In genomic region chr16:11623032-11623431, GRCm38 (mm10) we compare ENCODE assay signal across 23 mouse cellular contexts.
DNase-seq lines count a peak whose midpoint lies in the region; ATAC-seq and TF ChIP-seq lines count a peak whose summit lies in the region.
"Had no signal": no experiment of that assay in that cellular context is flagged by ENCODE, and none has a peak within 500 bp of the region (broad histone marks: within the 10 kb centered on the region; RNA-seq: fewer than 3 reads in every experiment).

No protein-coding gene starts in this region.

- no peak overlapping the region for H3K9ac ChIP-seq in kidney, embryonic 16.5 days (replicated peaks; ENCODE audit: low read length)
- no peak overlapping the region for H3K9ac ChIP-seq in MEL (ENCODE audit: control insufficient read depth, low read depth, low read length, poor library complexity, severe bottlenecking)
- no peak overlapping the region for H3K9ac ChIP-seq in liver, embryonic 12.5 days
- no peak overlapping the region for H3K9ac ChIP-seq in intestine, embryonic 16.5 days (ENCODE audit: low read depth, low read length)
- H3K9ac ChIP-seq: heart, embryonic 13.5 days; lung, embryonic 15.5 days; midbrain, embryonic 15.5 days; neural tube, embryonic 13.5 days had no signal

- H3K79me2 ChIP-seq in MEL (ENCODE audit: control insufficient read depth, insufficient read depth, low read length, poor library complexity) = no peaks in the 10 kb centered on the region

- TF ChIP-seq CTCF in MEL (IDR thresholded peaks at IDR 0.05 in 2 of 3, conservative IDR thresholded peaks at IDR 0.05 in 1 of 3; ENCODE audit: control insufficient read depth in 1 of 3, insufficient read depth in 1 of 3, low read depth in 2 of 3, low read length in 3 of 3, poor library complexity in 1 of 3, severe bottlenecking in 1 of 3) = no peak

- H3K27me3 ChIP-seq in kidney, embryonic 16.5 days (ENCODE audit: insufficient read depth, low read length) = no peaks in the 10 kb centered on the region
- H3K27me3 ChIP-seq in MEL (ENCODE audit: control insufficient read depth in 1 of 2, insufficient read depth in 2 of 2, low read length in 2 of 2) = no peaks in the 10 kb centered on the region
- no peaks in the 10 kb centered on the region for H3K27me3 ChIP-seq in liver, embryonic 12.5 days (replicated peaks)
- no peaks in the 10 kb centered on the region for H3K27me3 ChIP-seq in embryonic facial prominence, embryonic 10.5 days (replicated peaks; ENCODE audit: low read depth, poor library complexity, severe bottlenecking)
- no peaks in the 10 kb centered on the region for H3K27me3 ChIP-seq in intestine, embryonic 16.5 days (replicated peaks; ENCODE audit: control insufficient read depth, insufficient read depth, low read length)
- H3K27me3 ChIP-seq: heart, embryonic 13.5 days; lung, embryonic 15.5 days; midbrain, embryonic 15.5 days; neural tube, embryonic 13.5 days; Patski had no signal

- no peak for DNase-seq in kidney, postnatal 25 days
- peak; percentile 25 for DNase-seq in MEL (ENCODE audit: low read depth, low spot score)
- DNase-seq in embryonic facial prominence, embryonic 10.5 days (ENCODE audit: low spot score) = no peak
- DNase-seq: cerebellum, adult 11 months; cerebellum, adult 9-11 months; gastrocnemius, postnatal 14 days; heart, postnatal 14 days; layer of hippocampus, adult 9-11 months; thymus, adult 2 months had no signal

- no peak overlapping the region for H3K4me2 ChIP-seq in kidney, embryonic 16.5 days (replicated peaks; ENCODE audit: low read depth, low read length)
- H3K4me2 ChIP-seq in liver, embryonic 12.5 days = no peak overlapping the region
- no peak overlapping the region for H3K4me2 ChIP-seq in intestine, embryonic 16.5 days (ENCODE audit: low read depth, low read length)
- H3K4me2 ChIP-seq: heart, embryonic 13.5 days; lung, embryonic 15.5 days; midbrain, embryonic 15.5 days; neural tube, embryonic 13.5 days had no signal

- H3K36me3 ChIP-seq in kidney, embryonic 16.5 days (ENCODE audit: insufficient read depth, low read length) = no peaks in the 10 kb centered on the region
- no peaks in the 10 kb centered on the region for H3K36me3 ChIP-seq in MEL (ENCODE audit: control insufficient read depth in 1 of 2, insufficient read depth in 2 of 2, low read length in 2 of 2)
- H3K36me3 ChIP-seq in liver, embryonic 12.5 days = no peaks in the 10 kb centered on the region
- no peaks in the 10 kb centered on the region for H3K36me3 ChIP-seq in embryonic facial prominence, embryonic 10.5 days (replicated peaks)
- H3K36me3 ChIP-seq in intestine, embryonic 16.5 days (ENCODE audit: control insufficient read depth, insufficient read depth, low read length) = no peaks in the 10 kb centered on the region
- H3K36me3 ChIP-seq: forebrain, embryonic 10.5 days; heart, embryonic 13.5 days; lung, embryonic 15.5 days; midbrain, embryonic 15.5 days; neural tube, embryonic 13.5 days had no signal

- ATAC-seq in kidney, embryonic 16.5 days (ENCODE audit: low FRiP score, low TSS enrichment) = no peak
- ATAC-seq in liver, embryonic 12.5 days = peak; percentile 87
- peak; percentile 55 for ATAC-seq in megakaryocyte progenitor cell, adult 5-6 weeks (replicated peaks; ENCODE audit: poor library complexity)
- ATAC-seq in intestine, embryonic 16.5 days = no peak
- ATAC-seq: forebrain, embryonic 16.5 days; hindbrain, postnatal 0 days; intestine, postnatal 0 days; midbrain, embryonic 15.5 days; Patski had no signal

- TF ChIP-seq POLR2A in MEL (IDR thresholded peaks at IDR 0.05; ENCODE audit: control insufficient read depth in 1 of 2, insufficient read depth in 1 of 2, low read depth in 1 of 2, low read length in 2 of 2, poor library complexity in 1 of 2) = no peak

- peaks cover 10% of the 10 kb centered on the region; the same call in 1 of the 2 replicates for H3K4me1 ChIP-seq in kidney, embryonic 16.5 days (ENCODE audit: insufficient read depth, low read length)
- H3K4me1 ChIP-seq in MEL (ENCODE audit: control insufficient read depth in 1 of 2, insufficient read depth in 2 of 2, low read length in 2 of 2) = no peaks in the 10 kb centered on the region
- peaks cover 46% of the 10 kb centered on the region for H3K4me1 ChIP-seq in liver, embryonic 12.5 days
- no peaks in the 10 kb centered on the region for H3K4me1 ChIP-seq in embryonic facial prominence, embryonic 10.5 days
- no peaks in the 10 kb centered on the region for H3K4me1 ChIP-seq in intestine, embryonic 16.5 days (ENCODE audit: control insufficient read depth, insufficient read depth, low read length)
- H3K4me1 ChIP-seq: heart, embryonic 13.5 days; midbrain, embryonic 15.5 days had no signal

- TF ChIP-seq RAD21 in MEL (IDR thresholded peaks at IDR 0.05; ENCODE audit: low read depth, low read length) = no peak

- no peak overlapping the region for H3K4me3 ChIP-seq in kidney, embryonic 16.5 days (ENCODE audit: low read length)
- H3K4me3 ChIP-seq in MEL (ENCODE audit: control insufficient read depth in 1 of 2, insufficient read depth in 1 of 2, low read depth in 2 of 2, low read length in 2 of 2) = no peak overlapping the region
- no peak overlapping the region for H3K4me3 ChIP-seq in liver, embryonic 12.5 days
- H3K4me3 ChIP-seq in embryonic facial prominence, embryonic 10.5 days = no peak overlapping the region
- H3K4me3 ChIP-seq in intestine, embryonic 16.5 days (ENCODE audit: low read length) = no peak overlapping the region
- H3K4me3 ChIP-seq: forebrain, embryonic 10.5 days; heart, embryonic 13.5 days; lung, embryonic 15.5 days; midbrain, embryonic 15.5 days; myocyte; neural tube, embryonic 13.5 days had no signal

- WGBS in kidney, embryonic 16.5 days = 77% methylated on average over 3 of the region's 3 CpGs
- WGBS in liver, embryonic 12.5 days (ENCODE audit: insufficient replicate concordance) = 46% methylated on average over 3 of the region's 3 CpGs
- WGBS in embryonic facial prominence, embryonic 10.5 days = 88% methylated on average over 3 of the region's 3 CpGs
- 76% methylated on average over 3 of the region's 3 CpGs for WGBS in intestine, embryonic 16.5 days

- H3K9me3 ChIP-seq in kidney, embryonic 16.5 days (ENCODE audit: low read length) = no peaks in the 10 kb centered on the region
- no peaks in the 10 kb centered on the region for H3K9me3 ChIP-seq in MEL (replicated peaks; ENCODE audit: insufficient read depth, low read length)
- no peaks in the 10 kb centered on the region for H3K9me3 ChIP-seq in liver, embryonic 12.5 days (replicated peaks)
- no peaks in the 10 kb centered on the region for H3K9me3 ChIP-seq in embryonic facial prominence, embryonic 10.5 days
- H3K9me3 ChIP-seq in intestine, embryonic 16.5 days (ENCODE audit: control insufficient read depth, low read length) = no peaks in the 10 kb centered on the region
- H3K9me3 ChIP-seq: forebrain, embryonic 10.5 days; heart, embryonic 13.5 days; lung, embryonic 15.5 days; midbrain, embryonic 15.5 days; neural tube, embryonic 13.5 days had no signal

- no peak for TF ChIP-seq EP300 in MEL (IDR thresholded peaks at IDR 0.05; ENCODE audit: low read depth in 1 of 2, low read length in 2 of 2)

- peak overlapping the region; percentile 67 for H3K27ac ChIP-seq in kidney, embryonic 16.5 days (ENCODE audit: low read length)
- no peak overlapping the region for H3K27ac ChIP-seq in MEL (ENCODE audit: control insufficient read depth, low read depth, low read length)
- peak overlapping the region; percentile 13; the same call in 1 of the 2 replicates for H3K27ac ChIP-seq in liver, embryonic 12.5 days
- H3K27ac ChIP-seq in embryonic facial prominence, embryonic 10.5 days (replicated peaks) = no peak overlapping the region
- H3K27ac ChIP-seq in intestine, embryonic 16.5 days (ENCODE audit: low read length) = no peak overlapping the region
- H3K27ac ChIP-seq: forebrain, embryonic 10.5 days; heart, embryonic 13.5 days; hindbrain, postnatal 0 days; lung, embryonic 15.5 days; midbrain, embryonic 15.5 days; neural tube, embryonic 13.5 days had no signal

TF ChIP-seq in MEL, 35 proteins besides CTCF, POLR2A, EP300 and RAD21:
- no peak for TF ChIP-seq MAX (IDR thresholded peaks at IDR 0.05; ENCODE audit: low read length)

Comparison
In these comparisons a context has a peak if more than half of its experiments do, and no peak if none do; other contexts are left out.
1. ATAC-seq: peak in liver, embryonic 12.5 days (single experiment) and megakaryocyte progenitor cell, adult 5-6 weeks (single experiment); none in kidney, embryonic 16.5 days (single experiment) and intestine, embryonic 16.5 days (single experiment).
2. H3K27ac ChIP-seq: peak in kidney, embryonic 16.5 days (single experiment) and liver, embryonic 12.5 days (single experiment); none in MEL (single experiment), embryonic facial prominence, embryonic 10.5 days (single experiment) and intestine, embryonic 16.5 days (single experiment).